Mouse (Mus musculus) embryo, embryonic 10.5 days (tissue): ENCODE measurements around the gene Pawr.
A peak's percentile ranks its signal among the peaks of the same experiment; 100 is the strongest.

Experiments
- DNase-seq: peaks from one replicate; pipeline ENCODE4 v3.0.0-alpha.2; 2015; ENCODE audit warnings: low spot score

Pawr gene

GRCm38 (mm10) chr10:108331784-108332561, at the start of gene Pawr:
TSS of gene Pawr (plus strand) at chr10:108332121.
- DNase-seq, result peak; percentile 90

- no peak for DNase-seq
Measured at GRCm38 (mm10) chr10:108282351-108282750, 49.6 kb upstream of the Pawr start.

GRCm38 (mm10) chr10:108283418-108283817, 48.5 kb upstream of the Pawr start:
- no peak for DNase-seq

- DNase-seq, result no peak
Measured at GRCm38 (mm10) chr10:108283837-108284236, 48.1 kb upstream of the Pawr start.

- no peak for DNase-seq
Measured at GRCm38 (mm10) chr10:108284445-108284844, 47.5 kb upstream of the Pawr start.

- no peak for DNase-seq
Measured at GRCm38 (mm10) chr10:108284977-108285376, 46.9 kb upstream of the Pawr start.

GRCm38 (mm10) chr10:108286658-108287437, 45.1 kb upstream of the Pawr start:
- DNase-seq, result no peak

- no peak for DNase-seq
Measured at GRCm38 (mm10) chr10:108287438-108287801, 44.5 kb upstream of the Pawr start.

GRCm38 (mm10) chr10:108290046-108290445, 41.9 kb upstream of the Pawr start:
- no peak for DNase-seq

- no peak for DNase-seq
Measured at GRCm38 (mm10) chr10:108291688-108292471, 40.0 kb upstream of the Pawr start.

GRCm38 (mm10) chr10:108292651-108293050, 39.3 kb upstream of the Pawr start:
- no peak for DNase-seq

- DNase-seq, result no peak
Measured at GRCm38 (mm10) chr10:108293620-108294195, 38.2 kb upstream of the Pawr start.

GRCm38 (mm10) chr10:108294766-108295165, 37.2 kb upstream of the Pawr start:
- no peak for DNase-seq

- no peak for DNase-seq
Measured at GRCm38 (mm10) chr10:108296446-108296845, 35.5 kb upstream of the Pawr start.

- DNase-seq, result no peak
Measured at GRCm38 (mm10) chr10:108298261-108298660, 33.7 kb upstream of the Pawr start.

- no peak for DNase-seq
Measured at GRCm38 (mm10) chr10:108298841-108299545, 32.9 kb upstream of the Pawr start.

GRCm38 (mm10) chr10:108299828-108300227, 32.1 kb upstream of the Pawr start:
- DNase-seq, result no peak

- peak; percentile 87 for DNase-seq
Measured at GRCm38 (mm10) chr10:108300843-108301242, 31.1 kb upstream of the Pawr start.

GRCm38 (mm10) chr10:108307772-108308171, 24.1 kb upstream of the Pawr start:
- no peak for DNase-seq

- DNase-seq, result no peak
Measured at GRCm38 (mm10) chr10:108310195-108310594, 21.7 kb upstream of the Pawr start.

GRCm38 (mm10) chr10:108311396-108311795, 20.5 kb upstream of the Pawr start:
- DNase-seq, result no peak

GRCm38 (mm10) chr10:108313845-108314244, 18.1 kb upstream of the Pawr start:
- no peak for DNase-seq
